Mouse (Mus musculus): ENCODE results near the gene Inhbc.
"Not testable (repeated sequence)": the region's sequence is repeated elsewhere in the genome, so short reads cannot be mapped to it uniquely, and the experiment has no call there.

Inhbc gene

GRCm38 (mm10) chr10:127326017-127326801 is 44.0 kb downstream of the Inhbc start:
- peak in 1 of 2 experiments; percentile 25 for DNase-seq

DNA sequence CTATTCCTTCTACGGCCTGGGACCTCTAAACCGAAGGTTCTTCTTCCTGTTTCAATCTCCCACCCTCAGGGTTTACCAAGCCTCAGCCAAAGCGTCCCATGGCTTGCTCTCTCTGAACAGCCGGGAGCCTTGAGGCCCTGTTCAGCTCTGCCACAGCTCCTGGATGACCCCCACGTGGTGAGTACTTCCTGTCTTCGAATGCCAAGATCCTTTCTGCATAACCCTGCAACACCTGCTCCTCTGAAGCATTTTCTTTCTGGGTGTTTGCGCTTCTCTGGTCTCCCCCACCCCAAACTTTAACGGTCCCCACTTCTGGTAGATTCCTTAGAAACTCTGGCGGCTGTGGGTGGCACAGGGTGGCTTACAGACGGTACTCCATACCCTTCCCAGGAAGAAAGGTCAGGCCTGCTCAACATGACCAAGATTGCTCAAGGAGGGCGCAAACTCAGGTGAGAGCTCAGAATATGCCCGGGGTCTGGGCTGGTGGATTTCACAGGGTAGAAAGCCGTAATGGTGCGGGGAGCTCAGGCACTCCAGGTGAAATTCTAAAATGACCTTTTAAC is 44.7 kb downstream of the Inhbc start:
- no peak for DNase-seq

GRCm38 (mm10) chr10:127324495-127324894 is 45.7 kb downstream of the Inhbc start:
- DNase-seq, result no peak

DNA sequence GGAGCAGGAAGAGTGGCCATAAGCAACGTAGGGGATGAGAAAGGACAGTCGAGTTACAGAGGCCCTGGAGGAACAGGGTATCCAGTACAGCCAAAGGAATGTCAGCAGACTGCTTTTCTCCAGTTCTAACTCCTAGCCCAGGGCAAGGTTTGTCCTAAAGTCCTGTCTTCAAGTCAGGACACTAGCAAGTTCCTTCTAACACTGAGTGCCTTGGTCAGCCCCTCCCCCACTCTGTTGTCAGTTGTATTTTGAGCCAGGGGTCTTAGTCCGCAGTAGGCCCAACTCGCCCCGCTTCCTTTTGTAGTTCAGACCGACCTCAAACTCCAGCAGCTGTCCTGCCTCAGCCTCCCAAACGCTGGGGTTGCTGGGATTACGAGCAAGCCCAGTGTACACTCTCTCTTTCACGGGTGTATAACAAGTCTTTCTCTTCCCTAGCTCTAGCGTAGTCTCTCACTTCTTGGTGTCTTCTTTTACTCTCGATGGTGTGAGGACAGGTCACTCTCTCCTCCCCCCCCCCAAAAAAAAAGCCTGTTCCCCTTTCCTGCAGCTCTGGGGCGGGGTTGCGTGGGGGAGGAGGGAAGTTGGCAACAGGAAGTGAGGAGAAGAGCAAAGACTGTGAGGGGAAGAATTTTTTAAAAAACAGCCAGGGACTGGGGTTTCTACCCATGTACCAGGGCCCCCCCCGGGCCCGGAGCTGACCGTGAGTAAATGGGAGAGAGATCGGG is 46.9 kb downstream of the Inhbc start:
- DNase-seq, result no peak

GRCm38 (mm10) chr10:127322669-127323068 is 47.6 kb downstream of the Inhbc start:
- DNase-seq, result no peak

- no peak for DNase-seq
Measured at GRCm38 (mm10) chr10:127322178-127322577, 48.1 kb downstream of the Inhbc start.

GRCm38 (mm10) chr10:127321621-127322020 is 48.6 kb downstream of the Inhbc start, which contains the start of gene Arhgap9:
Gene Arhgap9 (plus strand): TSS chr10:127321964.
- DNase-seq, result no peak

DNA sequence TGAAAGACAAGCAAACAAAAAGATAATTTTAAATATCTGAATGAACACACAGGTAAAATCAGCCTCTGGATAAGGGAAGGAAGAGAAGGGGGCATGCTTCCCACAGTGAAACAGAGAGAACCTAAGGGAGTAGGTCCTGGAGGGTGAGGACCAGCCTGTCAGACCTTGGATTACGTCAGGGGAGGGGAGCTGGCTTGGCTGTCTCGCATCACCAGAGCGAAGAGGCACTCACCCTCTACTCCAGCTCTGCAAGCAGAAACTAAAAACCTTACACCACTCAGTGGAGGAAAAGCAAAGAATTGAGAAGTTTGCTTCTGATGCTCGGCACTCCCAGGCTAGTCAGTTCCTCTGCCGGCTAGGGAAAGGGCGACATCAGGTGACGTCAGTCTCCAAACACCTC is 50.3 kb downstream of the Inhbc start:
- DNase-seq, result no peak

DNA sequence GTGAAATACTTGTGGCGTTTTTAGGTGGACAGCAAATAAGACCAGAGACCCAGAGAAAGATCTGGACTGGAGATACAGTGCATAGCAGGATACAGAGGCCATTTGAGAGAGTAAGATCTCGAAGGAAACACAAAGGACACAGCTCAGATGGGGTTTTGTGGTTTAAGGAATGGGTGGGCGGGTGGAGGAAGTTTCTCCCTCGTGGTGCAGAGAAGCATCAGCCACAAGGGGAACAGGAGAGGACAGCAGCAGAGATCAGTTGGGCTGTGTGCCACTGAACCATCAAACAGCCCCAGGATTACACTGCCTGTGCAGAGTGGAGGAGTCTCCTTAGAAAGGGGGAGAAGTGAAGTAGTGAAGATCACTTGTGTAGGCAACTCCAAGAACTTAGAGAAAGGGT is 52.2 kb downstream of the Inhbc start:
- no peak for DNase-seq

GRCm38 (mm10) chr10:127317277-127317676 is 53.0 kb downstream of the Inhbc start:
- DNase-seq, result no peak

DNA sequence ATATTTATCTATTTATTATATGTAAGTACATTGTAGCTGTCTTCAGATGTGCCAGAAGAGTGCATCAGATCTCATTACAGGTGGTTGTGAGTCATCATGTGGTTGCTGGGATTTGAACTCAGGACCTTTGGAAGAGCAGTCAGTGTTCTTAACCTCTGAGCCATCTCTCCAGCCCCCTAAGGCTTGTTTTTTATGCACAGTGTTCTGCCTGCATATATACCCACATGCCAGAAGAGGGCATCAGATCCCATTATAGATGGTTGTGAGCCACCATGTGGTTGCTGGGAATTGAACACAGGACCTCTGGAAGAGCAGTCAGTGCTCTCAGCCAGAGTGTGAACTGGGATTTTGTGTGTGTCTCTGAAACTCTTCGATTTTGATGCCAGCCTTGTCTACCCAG is 55.3 kb downstream of the Inhbc start:
- not testable (repeated sequence) for DNase-seq

- not testable (repeated sequence) for DNase-seq
Measured at GRCm38 (mm10) chr10:127313516-127313915, 56.7 kb downstream of the Inhbc start.

DNA sequence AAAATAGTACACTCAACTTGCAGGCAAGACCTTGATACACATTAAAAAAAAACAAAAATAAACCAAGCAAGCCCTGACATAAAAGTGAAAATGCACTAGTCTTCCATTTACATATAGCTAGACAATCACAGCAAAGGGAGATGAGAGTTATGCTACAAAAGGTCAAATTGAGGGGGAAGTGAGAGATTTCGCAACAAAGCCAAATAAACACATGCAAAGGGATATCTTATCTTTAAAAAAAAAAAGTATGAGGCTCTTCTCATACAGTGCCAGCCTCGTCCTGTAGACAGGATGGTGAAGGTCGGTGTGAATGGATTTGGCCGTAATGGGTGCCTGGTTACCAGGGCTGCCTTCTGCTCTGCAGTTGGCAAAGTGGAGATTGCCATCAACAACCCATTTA is 57.4 kb downstream of the Inhbc start:
- no peak for DNase-seq

GRCm38 (mm10) chr10:127312356-127312676 is 57.9 kb downstream of the Inhbc start:
- DNase-seq, result peak; percentile 84 to 87

DNA sequence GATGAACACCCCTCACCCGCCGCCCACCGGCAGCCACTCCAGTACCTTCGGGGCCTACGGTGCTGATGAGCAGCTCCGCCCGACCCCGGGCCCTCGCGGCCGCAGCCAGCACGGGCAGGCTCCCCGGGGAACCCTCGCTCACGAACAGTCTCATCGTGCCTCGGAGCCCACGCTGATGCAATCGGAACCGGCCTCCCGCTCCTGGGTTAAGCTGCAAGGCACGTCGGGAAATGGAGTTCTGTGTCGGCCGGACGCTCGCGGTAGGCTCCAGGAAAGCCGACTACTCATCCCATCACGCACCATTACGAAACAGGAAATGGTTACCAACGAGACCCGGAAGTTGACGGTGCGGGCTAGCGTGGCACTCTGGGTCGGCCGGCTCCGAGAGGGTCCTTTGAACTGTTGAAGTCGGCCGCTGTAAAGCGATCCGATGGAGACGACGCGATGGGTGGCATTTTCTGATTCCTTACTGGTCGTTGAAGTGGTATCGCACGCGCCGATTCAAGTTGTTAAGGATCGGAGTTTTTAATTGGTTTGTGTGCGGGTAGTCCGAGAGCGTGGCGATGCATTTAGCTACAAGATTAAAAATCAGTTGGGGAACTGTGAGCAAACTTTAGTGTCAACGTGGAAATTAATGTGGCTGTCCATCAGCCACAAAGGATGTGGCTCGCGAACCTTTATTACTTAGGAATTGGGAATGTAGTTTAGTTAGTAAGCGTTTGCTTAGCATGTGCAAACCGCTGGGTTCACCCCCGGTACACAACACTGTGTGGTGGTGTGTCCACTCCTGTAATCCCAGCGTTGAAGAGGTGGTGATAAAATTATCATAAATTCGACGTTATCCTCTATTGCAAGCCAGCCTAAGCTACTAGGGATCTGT is 58.5 kb downstream of the Inhbc start, which contains the start of gene Mars:
Gene Mars (minus strand): TSS at position 311 of the 880 bp plus-strand sequence.
- DNase-seq, result peak; percentile 94 to 98

DNA sequence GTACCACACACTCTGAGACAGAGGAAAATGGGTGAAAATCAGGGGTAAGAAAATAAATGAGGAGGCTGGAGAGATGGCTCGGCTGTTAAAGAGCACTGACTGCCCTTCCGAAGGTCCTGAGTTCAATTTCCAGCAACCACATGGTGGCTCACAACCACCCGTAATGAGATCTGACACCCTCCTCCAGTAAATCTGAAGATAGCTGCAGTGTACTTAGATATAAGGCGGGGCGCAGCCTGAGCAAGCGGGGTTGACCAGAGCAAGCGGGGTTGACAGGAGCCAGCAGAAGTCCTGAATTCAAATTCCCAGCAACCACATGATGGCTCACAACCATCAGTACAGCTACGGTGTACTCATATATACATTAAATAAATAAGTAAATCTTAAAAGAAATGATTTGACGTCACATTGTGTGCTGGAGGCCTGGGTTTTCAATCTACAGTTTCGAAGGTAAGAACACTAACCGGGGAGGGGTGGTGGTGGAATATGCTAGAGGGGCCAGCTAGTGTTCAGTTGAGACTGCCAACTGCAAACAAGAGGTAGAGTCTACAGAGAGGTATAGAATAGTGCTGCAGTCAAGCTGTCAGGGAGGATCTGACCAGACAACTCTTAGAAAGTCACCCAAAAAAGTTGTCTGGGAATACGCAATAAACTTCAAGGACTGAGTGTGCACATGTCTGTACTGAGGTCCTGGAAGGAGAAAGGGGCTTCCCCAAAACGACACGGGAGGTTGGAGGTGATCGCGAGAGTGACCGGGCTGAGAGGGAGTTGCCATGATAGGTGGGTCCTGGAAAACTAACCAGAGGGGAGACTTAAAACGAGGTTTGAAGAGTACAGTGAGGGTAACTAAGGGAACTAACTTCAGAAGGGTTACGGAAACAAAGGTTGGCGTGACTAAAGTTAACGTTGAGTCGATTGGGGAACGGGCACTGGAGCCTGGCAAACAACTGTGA is 59.4 kb downstream of the Inhbc start:
- no peak for DNase-seq

DNA sequence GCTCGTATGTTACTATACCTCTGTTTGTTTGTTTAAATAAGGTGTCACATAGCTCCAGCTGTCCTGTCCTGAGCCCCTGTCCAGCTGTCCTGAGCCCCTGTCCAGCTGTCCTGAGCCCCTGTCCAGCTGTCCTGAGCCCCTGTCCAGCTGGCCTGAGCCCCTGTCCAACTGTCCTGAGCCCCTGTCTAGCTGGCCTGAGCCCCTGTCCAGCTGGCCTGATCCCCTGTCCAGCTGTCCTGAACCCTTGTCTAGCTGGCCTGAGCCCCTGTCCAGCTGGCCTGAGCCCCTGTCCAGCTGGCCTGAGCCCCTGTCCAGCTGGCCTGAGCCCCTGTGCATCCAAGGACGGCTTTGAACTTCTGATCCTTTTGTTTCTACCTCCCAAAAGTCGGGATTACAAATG is 61.1 kb downstream of the Inhbc start:
- DNase-seq, result not testable (repeated sequence)
